Mouse (Mus musculus): ENCODE data around the gene Gm49425. TPM values are rescaled to one million over a fixed set of nuclear protein-coding genes. Genes with fewer than 3 reads are reported as not detected.

The Gm49425 gene
- polyA plus RNA-seq, 1 experiment from 2014 or later: not detected

DNA sequence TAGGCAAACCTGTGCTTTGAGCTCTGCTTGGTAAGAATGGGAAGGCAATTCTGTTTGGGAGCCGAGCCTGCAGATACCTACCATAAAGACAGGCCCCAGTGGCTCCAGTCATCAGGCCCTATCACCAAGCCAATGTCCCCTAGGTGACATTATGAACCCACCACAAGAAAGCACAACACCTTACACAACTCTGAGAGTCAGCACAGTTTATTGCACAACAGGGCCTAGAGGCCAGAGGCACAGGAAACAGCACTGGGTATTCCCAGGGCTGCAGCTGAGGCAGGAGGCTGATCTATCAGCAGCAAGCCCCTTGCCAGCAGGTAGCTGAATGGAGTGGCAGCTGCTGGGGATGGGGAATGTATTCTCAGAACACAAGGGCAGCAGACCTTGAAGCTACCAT, 32.1 kb downstream of the Gm49425 start:
- Histone ChIP-seq H3K4me2 (replicated peaks) (no peak overlapping the region), H3K4me3 (no peak overlapping the region), H3K27me3 (replicated peaks) (no peaks in the 10 kb centered on the region), H3K4me1 (no peaks in the 10 kb centered on the region), H3K9ac (no peak overlapping the region), H3K27ac (no peak overlapping the region), H3K9me3 (no peaks in the 10 kb centered on the region), H3K36me3 (no peaks in the 10 kb centered on the region)
- no peak for ATAC-seq (ENCODE audit: low FRiP score, low read depth)
- 60% methylated on average over 1 of the region's 1 CpGs for WGBS

DNA sequence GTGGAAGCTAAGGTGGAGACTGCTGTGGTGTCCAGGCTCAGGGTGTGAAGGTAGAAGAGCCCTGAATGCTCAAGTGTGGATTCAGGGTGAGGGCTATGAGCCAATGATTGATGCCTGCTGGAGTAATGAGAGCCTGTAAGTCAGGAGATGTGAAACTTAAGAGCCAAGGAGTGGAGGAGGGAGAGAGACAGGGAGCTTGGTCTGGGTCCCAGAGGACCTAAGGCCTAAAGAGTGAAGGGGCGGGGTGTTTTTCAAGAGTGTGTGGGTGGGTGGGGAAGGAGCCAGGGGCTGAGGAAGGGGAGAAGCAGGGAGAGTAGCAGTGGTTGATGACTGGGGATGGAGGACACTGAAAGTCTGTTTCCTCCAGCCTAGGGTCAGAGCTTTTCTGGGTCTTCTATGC, 33.4 kb downstream of the Gm49425 start:
- H3K27ac ChIP-seq: no peak overlapping the region
- no peaks in the 10 kb centered on the region for H3K36me3 ChIP-seq
- no peak overlapping the region for H3K4me3 ChIP-seq
- H3K27me3 ChIP-seq (replicated peaks): no peaks in the 10 kb centered on the region; the same call in 1 of the 2 replicates
- WGBS: 68% methylated on average over 1 of the region's 1 CpGs
- H3K4me2 ChIP-seq (replicated peaks): no peak overlapping the region
- H3K9ac ChIP-seq: no peak overlapping the region
- H3K9me3 ChIP-seq: no peaks in the 10 kb centered on the region
- peaks cover 9% of the 10 kb centered on the region for H3K4me1 ChIP-seq
- no peak for ATAC-seq (ENCODE audit: low FRiP score, low read depth)

DNA sequence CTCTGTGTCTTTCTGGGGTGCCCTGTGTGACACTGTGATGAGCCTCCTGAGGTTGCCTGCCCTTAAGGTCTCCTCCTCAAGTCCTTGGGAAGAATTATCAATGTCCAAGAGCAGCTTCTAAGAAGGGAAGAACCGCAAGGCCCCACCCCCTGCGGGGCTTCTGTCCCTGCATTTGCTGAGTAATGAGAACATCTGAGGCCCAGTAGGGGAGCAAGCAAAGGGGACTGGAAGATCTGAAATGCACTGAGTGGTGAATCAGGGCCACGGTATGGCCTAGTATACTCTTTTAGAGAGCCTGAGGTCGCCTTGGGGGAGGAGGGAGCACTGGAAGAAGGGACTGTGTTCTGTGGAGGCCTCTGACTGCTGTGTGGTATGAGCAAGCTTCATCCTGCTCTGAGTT, 35.0 kb downstream of the Gm49425 start:
- Histone ChIP-seq H3K4me3 (no peak overlapping the region), H3K27ac (no peak overlapping the region), H3K27me3 (replicated peaks) (peaks cover 6% of the 10 kb centered on the region; the same call in 1 of the 2 replicates), H3K4me2 (replicated peaks) (no peak overlapping the region), H3K9me3 (no peaks in the 10 kb centered on the region), H3K9ac (no peak overlapping the region), H3K4me1 (peaks cover 9% of the 10 kb centered on the region), H3K36me3 (no peaks in the 10 kb centered on the region)
- no peak for ATAC-seq (ENCODE audit: low FRiP score, low read depth)
- 41% methylated on average over 4 of the region's 4 CpGs for WGBS

DNA sequence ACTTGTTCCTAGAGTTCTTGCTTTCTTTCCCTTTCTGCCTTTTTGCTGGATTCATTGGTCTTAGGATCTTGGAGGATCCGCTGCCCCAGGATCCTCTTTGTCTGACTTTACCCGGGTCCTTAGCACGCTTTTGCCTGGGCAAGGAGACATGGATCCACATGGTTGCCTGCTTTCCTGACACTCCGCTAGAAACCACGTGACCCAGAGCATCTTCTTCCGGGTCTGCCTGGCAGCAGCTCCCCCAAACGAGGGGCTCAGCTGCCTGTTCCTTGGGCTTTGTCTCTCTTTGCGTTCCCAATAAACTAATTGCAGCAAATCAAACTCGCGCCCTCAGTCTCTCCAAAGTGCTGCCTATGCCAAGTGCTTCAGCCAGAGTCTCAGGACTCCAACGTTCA, 37.4 kb downstream of the Gm49425 start:
- 30% methylated on average over 11 of the region's 11 CpGs for WGBS
- H3K27ac ChIP-seq: no peak overlapping the region
- H3K9ac ChIP-seq: 0 out of 2 replicates have a peak overlapping the region, but pooled peaks have one; percentile 36
- no peaks in the 10 kb centered on the region for H3K36me3 ChIP-seq
- no peaks in the 10 kb centered on the region for H3K9me3 ChIP-seq
- peak overlapping the region; percentile 35 for H3K4me3 ChIP-seq
- H3K4me1 ChIP-seq: peaks cover 9% of the 10 kb centered on the region
- ATAC-seq (ENCODE audit: low FRiP score, low read depth): peak; percentile 56; the same call in 1 of the 2 replicates
- peaks cover 6% of the 10 kb centered on the region; the same call in 1 of the 2 replicates for H3K27me3 ChIP-seq (replicated peaks)
- H3K4me2 ChIP-seq (replicated peaks): peak overlapping the region; percentile 72

DNA sequence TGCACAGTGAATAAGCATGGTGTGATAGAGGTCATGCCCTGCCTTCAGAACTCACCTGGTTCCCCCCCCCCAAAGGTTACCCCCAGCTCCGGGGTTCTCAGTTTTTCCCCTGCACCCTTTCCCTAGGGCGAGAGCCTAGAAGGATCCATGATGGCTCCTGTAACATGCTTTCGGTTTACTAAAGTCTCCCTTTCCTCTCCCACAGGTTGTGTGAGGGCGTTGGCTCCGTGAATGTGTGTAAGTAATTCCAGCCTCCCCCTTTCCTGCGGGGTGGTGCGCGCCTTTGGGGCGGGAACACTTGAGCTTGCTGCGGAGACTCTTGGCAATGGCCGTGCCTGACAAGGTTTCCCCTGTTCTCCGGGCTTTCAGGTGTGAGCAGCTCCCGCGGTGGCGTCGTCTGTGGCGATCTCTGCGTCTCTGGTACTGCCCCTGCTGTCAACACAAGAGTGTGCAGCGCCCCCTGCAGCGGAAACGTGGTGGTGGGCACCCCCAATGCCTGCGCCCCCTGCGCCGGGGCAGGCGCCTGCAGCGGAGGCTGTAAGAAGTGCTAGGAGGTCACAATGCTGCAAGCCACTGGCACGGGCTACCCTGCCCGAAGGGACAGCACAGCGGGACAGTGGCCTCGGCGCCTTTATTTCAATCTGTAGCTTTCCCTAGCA, 37.9 kb downstream of the Gm49425 start:
- peak overlapping the region; percentile 72 for H3K4me2 ChIP-seq (replicated peaks)
- H3K9ac ChIP-seq: peak overlapping the region; percentile 36
- H3K27ac ChIP-seq: no peak overlapping the region
- H3K4me3 ChIP-seq: peak overlapping the region; percentile 35
- peaks cover 6% of the 10 kb centered on the region; the same call in 1 of the 2 replicates for H3K27me3 ChIP-seq (replicated peaks)
- H3K4me1 ChIP-seq: peaks cover 9% of the 10 kb centered on the region
- peak; percentile 66 for ATAC-seq (ENCODE audit: low FRiP score, low read depth)
- H3K36me3 ChIP-seq: no peaks in the 10 kb centered on the region
- 11% methylated on average over 31 of the region's 31 CpGs for WGBS
- H3K9me3 ChIP-seq: no peaks in the 10 kb centered on the region

DNA sequence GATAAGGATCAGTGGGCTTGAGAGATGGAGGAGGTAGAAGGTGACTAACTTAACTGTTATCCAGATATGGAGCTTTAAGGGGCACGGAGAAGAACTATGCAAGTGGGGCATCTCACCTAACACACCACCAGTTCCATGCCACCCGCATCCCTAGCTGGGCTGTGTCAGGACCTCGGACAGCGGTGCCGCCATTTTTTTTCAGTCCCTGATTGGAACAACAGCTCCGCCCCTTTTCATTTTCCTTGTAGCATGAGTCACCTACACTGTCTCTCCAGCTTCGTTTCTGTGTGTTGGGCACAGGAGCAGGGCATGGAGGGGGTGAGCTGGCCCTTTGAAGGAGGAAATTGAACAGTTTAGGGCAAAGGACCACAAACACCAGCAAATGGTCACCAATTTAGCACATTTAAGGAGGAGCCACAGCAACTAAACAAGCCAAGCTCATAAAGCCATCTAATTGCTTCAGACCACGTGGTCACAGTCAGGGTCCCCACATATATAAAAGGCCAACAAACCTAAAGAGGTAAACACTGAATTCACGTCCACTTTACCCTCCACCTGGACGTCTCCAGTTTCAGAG, 44.0 kb downstream of the Gm49425 start, which contains the start of gene Krt86:
TSS of gene Krt86 (plus strand) at position 527 of the 577 bp plus-strand sequence.
- H3K4me2 ChIP-seq (replicated peaks): no peak within 1 kb of the TSS
- no peak within 1 kb of the TSS for H3K4me3 ChIP-seq
- no peaks in the 10 kb centered on the region for H3K9me3 ChIP-seq
- H3K27ac ChIP-seq: no peak within 1 kb of the TSS
- no peaks in the 10 kb centered on the region for H3K36me3 ChIP-seq
- no peak within 1 kb of the TSS for H3K9ac ChIP-seq
- 26% methylated on average over 10 of the region's 10 CpGs for WGBS
- no peaks in the 10 kb centered on the region for H3K4me1 ChIP-seq
- no peak for ATAC-seq (ENCODE audit: low FRiP score, low read depth)
- peaks cover 6% of the 10 kb centered on the region; the same call in 1 of the 2 replicates for H3K27me3 ChIP-seq (replicated peaks)

DNA sequence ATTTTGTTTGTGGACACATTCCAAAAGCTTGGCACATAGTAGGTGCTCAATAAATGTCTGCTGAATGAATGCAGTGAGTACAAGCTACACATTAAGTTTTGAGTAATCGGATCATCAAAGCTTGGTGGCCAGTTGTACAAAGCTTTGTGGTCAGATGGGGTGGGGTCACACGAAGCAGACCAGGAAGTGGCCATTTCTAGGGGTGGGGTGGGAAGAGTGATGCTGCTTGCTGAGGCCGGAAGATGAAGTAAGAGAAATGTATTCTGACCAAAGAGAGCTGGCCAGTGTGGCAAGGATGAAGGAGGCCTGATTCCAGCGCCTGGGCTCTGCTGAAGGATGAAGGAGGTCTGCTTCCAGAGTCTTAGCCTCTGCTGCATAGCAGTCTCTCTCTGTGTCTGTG, 48.0 kb downstream of the Gm49425 start:
- H3K36me3 ChIP-seq: no peaks in the 10 kb centered on the region
- no peak overlapping the region for H3K9ac ChIP-seq
- no peak for ATAC-seq (ENCODE audit: low FRiP score, low read depth)
- no peaks in the 10 kb centered on the region for H3K4me1 ChIP-seq
- H3K4me2 ChIP-seq (replicated peaks): no peak overlapping the region
- H3K9me3 ChIP-seq: no peaks in the 10 kb centered on the region
- H3K27me3 ChIP-seq (replicated peaks): no peaks in the 10 kb centered on the region
- H3K27ac ChIP-seq: no peak overlapping the region
- no peak overlapping the region for H3K4me3 ChIP-seq
- WGBS: 86% methylated on average over 4 of the region's 4 CpGs

Small RNAs within 50 kb of the gene (microRNA-seq; reads per million reads assigned to microRNA genes)
- not detected for gene Gm44393

Other genes starting within 250 kb of the Gm49425 start
- gene Atg101, start 233.0 kb downstream of the Gm49425 start, polyA plus RNA-seq (2016; fragmentation: Nextera tagmentation; extraction: Ambion mirVana): 74.0 and 80.4 TPM in 2 replicates
- gene 6030408B16Rik, start 224.0 kb downstream of the Gm49425 start, polyA plus RNA-seq (2016; fragmentation: Nextera tagmentation; extraction: Ambion mirVana): 0.13 and 0.23 TPM in 2 replicates
- gene Krt80, start 147.1 kb downstream of the Gm49425 start, polyA plus RNA-seq (2016; fragmentation: Nextera tagmentation; extraction: Ambion mirVana): 0.08 TPM in 1 of 2 replicates, not detected in the other
- 4.8 and 6.4 TPM in 2 replicates for gene Krt7, start 106.2 kb downstream of the Gm49425 start, polyA plus RNA-seq (2016; fragmentation: Nextera tagmentation; extraction: Ambion mirVana)
- 0.19 and 0.32 TPM in 2 replicates for gene Krt87, start 78.5 kb downstream of the Gm49425 start, polyA plus RNA-seq (2016; fragmentation: Nextera tagmentation; extraction: Ambion mirVana)
- not detected in 2 replicates for gene Krt88, start 69.5 kb downstream of the Gm49425 start, polyA plus RNA-seq (2016; fragmentation: Nextera tagmentation; extraction: Ambion mirVana)
- gene Krt81, start 53.5 kb downstream of the Gm49425 start, polyA plus RNA-seq (2016; fragmentation: Nextera tagmentation; extraction: Ambion mirVana): not detected in 2 replicates
- not detected in 2 replicates for gene Krt86, start 43.8 kb downstream of the Gm49425 start, polyA plus RNA-seq (2016; fragmentation: Nextera tagmentation; extraction: Ambion mirVana)
- not detected in 2 replicates for gene Krt83, start 25.7 kb downstream of the Gm49425 start, polyA plus RNA-seq (2016; fragmentation: Nextera tagmentation; extraction: Ambion mirVana)
- gene Krt84, start 15.6 kb upstream of the Gm49425 start, polyA plus RNA-seq (2016; fragmentation: Nextera tagmentation; extraction: Ambion mirVana): not detected in 2 replicates
- not detected in 2 replicates for gene Krt82, start 33.4 kb upstream of the Gm49425 start, polyA plus RNA-seq (2016; fragmentation: Nextera tagmentation; extraction: Ambion mirVana)
- gene Krt90, start 45.7 kb upstream of the Gm49425 start, polyA plus RNA-seq (2016; fragmentation: Nextera tagmentation; extraction: Ambion mirVana): 0.28 and 0.58 TPM in 2 replicates
- not detected in 2 replicates for gene Krt75, start 56.6 kb upstream of the Gm49425 start, polyA plus RNA-seq (2016; fragmentation: Nextera tagmentation; extraction: Ambion mirVana)
- not detected in 2 replicates for gene Gm5414, start 110.9 kb upstream of the Gm49425 start, polyA plus RNA-seq (2016; fragmentation: Nextera tagmentation; extraction: Ambion mirVana)
- gene Gm5478, start 130.1 kb upstream of the Gm49425 start, polyA plus RNA-seq (2016; fragmentation: Nextera tagmentation; extraction: Ambion mirVana): not detected in 2 replicates
- not detected in 2 replicates for gene Krt6b, start 163.0 kb upstream of the Gm49425 start, polyA plus RNA-seq (2016; fragmentation: Nextera tagmentation; extraction: Ambion mirVana)
- 0.08 TPM in 1 of 2 replicates, not detected in the other for gene Krt6a, start 177.0 kb upstream of the Gm49425 start, polyA plus RNA-seq (2016; fragmentation: Nextera tagmentation; extraction: Ambion mirVana)
- gene Krt5, start 195.6 kb upstream of the Gm49425 start, polyA plus RNA-seq (2016; fragmentation: Nextera tagmentation; extraction: Ambion mirVana): 12.9 and 13.7 TPM in 2 replicates
- not detected in 2 replicates for gene Krt71, start 225.8 kb upstream of the Gm49425 start, polyA plus RNA-seq (2016; fragmentation: Nextera tagmentation; extraction: Ambion mirVana)